Mouse (Mus musculus): Measurements from ENCODE around the gene Vmn2r74. TPM values are rescaled to one million over a fixed set of nuclear protein-coding genes. Genes with fewer than 3 reads are reported as not detected.

The Vmn2r74 gene
- total RNA-seq (2023) = not detected

GRCm38 (mm10) chr7:85961529-85961928 lies at the start of gene Vmn2r74:
Vmn2r74 (minus strand) TSS chr7:85961629.

Other genes with a start within 250 kb of the Vmn2r74 start
- not detected for gene Vmn2r72, start 206.5 kb downstream of the Vmn2r74 start, total RNA-seq (2023)
- not detected for gene Vmn2r73, start 85.4 kb downstream of the Vmn2r74 start, total RNA-seq (2023)
- gene Vmn2r75, start 210.1 kb upstream of the Vmn2r74 start, total RNA-seq (2023) = not detected